Mouse (Mus musculus): Measurements from ENCODE around the gene Wdr90.

DNA sequence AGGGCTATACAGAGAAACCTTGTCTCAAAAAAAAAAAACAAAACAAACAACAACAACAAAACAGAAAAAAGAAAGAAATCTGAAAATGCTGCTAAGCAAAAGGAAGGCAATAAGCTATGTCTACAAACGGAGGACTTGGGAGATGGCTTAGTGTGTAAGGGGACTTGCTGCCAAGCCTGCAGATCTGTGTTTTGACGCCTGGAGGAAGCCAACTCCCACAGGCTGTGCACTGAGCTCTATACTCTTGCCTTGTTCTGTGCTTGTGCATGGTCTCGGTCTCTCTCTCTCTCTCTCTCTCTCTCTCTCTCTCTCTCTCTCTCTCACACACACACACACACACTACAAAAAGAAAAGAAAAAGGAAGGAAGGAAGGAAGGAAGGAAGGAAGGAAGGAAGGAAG, 27.5 kb upstream of the Wdr90 start:
- no peak for TF ChIP-seq CTCF (IDR thresholded peaks at IDR 0.05; ENCODE audit: borderline replicate concordance, insufficient read depth, low read depth, low read length)
- no peak for TF ChIP-seq POLR2A (IDR thresholded peaks at IDR 0.05; ENCODE audit: borderline replicate concordance, insufficient read depth, low read length)
